Mouse (Mus musculus): ENCODE data around the gene Herc4. TPM values are rescaled to one million over a fixed set of nuclear protein-coding genes. Genes with fewer than 3 reads are reported as not detected.

The Herc4 gene
- polyA plus RNA-seq, 1 experiment from 2014 or later, result 19.2 TPM

DNA sequence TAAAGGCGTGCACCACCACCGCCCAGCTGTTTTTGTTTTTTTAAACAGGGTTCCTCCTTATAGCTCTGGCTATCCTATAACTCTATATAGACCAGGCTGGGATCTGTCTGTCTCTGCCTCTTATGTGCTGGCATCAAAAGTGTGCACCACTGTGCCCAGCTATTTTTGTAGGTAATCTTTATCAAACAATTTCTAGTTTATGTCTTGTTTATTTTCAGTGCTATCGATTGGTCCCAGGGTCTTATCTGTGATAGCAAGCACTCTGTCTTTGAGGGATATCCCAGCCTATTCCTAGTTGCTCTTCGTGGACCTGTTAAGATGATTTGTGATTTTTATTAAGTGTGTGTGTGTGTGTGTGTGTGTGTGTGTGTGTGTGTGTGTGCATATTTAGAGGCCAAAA is 38.8 kb downstream of the Herc4 start:
- 82% methylated on average over 4 of the region's 4 CpGs for WGBS

DNA sequence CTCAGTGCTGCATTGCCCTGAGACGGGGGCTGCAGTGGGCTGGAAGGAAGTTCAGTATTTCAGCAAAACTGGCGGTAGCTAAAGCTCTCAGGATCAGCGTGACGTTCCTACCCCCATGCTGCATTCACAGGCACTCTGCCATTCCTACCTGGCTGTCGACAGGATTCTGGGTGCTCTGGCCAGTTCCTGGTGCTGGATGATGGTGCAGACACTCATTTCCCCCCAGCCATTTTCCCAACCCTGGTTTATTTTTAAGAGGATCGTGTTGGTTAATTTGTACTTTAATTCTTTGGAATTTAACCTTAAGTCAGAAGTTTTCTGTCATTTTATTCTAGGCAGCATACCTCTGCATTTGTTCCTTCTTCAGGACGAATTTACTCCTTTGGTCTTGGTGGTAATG is 39.2 kb downstream of the Herc4 start:
- 87% methylated on average over 7 of the region's 7 CpGs for WGBS
- H3K9ac ChIP-seq (ENCODE audit: low read depth, low read length), result no peak overlapping the region
- H3K4me3 ChIP-seq (ENCODE audit: low read depth, low read length), result no peak overlapping the region
- no peak for TF ChIP-seq CTCF (IDR thresholded peaks at IDR 0.05; ENCODE audit: low read depth)
- H3K27me3 ChIP-seq (replicated peaks; ENCODE audit: control insufficient read depth, insufficient read depth, low read length), result no peaks in the 10 kb centered on the region
- H3K36me3 ChIP-seq (ENCODE audit: control insufficient read depth, insufficient read depth), result peaks cover 45% of the 10 kb centered on the region
- no peak overlapping the region for H3K4me2 ChIP-seq (replicated peaks; ENCODE audit: low read depth)
- no peak overlapping the region; the same call in 1 of the 2 replicates for H3K27ac ChIP-seq (ENCODE audit: low read depth, low read length)
- H3K4me1 ChIP-seq (replicated peaks; ENCODE audit: control insufficient read depth, insufficient read depth, low read length), result no peaks in the 10 kb centered on the region
- ATAC-seq, result no peak
- no peaks in the 10 kb centered on the region for H3K9me3 ChIP-seq (ENCODE audit: control insufficient read depth)

More for the DNA sequence above, 38.8 kb downstream of the Herc4 start:
- no peaks in the 10 kb centered on the region for H3K4me1 ChIP-seq (replicated peaks; ENCODE audit: control insufficient read depth, insufficient read depth, low read length)
- no peak overlapping the region for H3K27ac ChIP-seq (ENCODE audit: low read depth, low read length)
- no peaks in the 10 kb centered on the region for H3K27me3 ChIP-seq (replicated peaks; ENCODE audit: control insufficient read depth, insufficient read depth, low read length)
- H3K36me3 ChIP-seq (ENCODE audit: control insufficient read depth, insufficient read depth), result peaks cover 44% of the 10 kb centered on the region
- H3K9me3 ChIP-seq (ENCODE audit: control insufficient read depth), result no peaks in the 10 kb centered on the region
- no peak for ATAC-seq
- H3K4me2 ChIP-seq (replicated peaks; ENCODE audit: low read depth), result no peak overlapping the region
- no peak overlapping the region for H3K4me3 ChIP-seq (ENCODE audit: low read depth, low read length)
- no peak overlapping the region for H3K9ac ChIP-seq (ENCODE audit: low read depth, low read length)
- TF ChIP-seq CTCF (IDR thresholded peaks at IDR 0.05; ENCODE audit: low read depth), result no peak

DNA sequence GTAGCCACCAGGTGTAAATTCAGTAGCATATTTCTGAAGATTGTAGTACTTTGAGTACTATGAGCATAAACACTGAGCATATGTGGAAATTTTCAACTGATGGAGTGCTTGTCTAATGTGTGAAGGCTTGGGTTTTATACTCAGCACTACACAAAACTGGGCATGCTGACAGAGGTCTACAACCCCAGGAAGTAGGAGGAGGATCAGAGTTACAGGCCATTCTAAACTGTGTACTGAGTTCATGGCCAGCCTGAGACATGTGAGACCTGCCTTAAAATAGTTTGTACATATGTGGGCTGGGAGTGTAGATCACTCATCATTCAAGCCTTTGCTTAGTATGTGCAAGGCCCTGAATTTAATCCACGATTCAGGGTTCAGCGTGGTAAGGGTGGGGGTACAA is 58.7 kb downstream of the Herc4 start:
- no peaks in the 10 kb centered on the region for H3K27me3 ChIP-seq (replicated peaks; ENCODE audit: control insufficient read depth, insufficient read depth, low read length)
- H3K9ac ChIP-seq (ENCODE audit: low read depth, low read length), result no peak overlapping the region
- H3K4me3 ChIP-seq (ENCODE audit: low read depth, low read length), result no peak overlapping the region
- no peak for ATAC-seq
- H3K9me3 ChIP-seq (ENCODE audit: control insufficient read depth), result no peaks in the 10 kb centered on the region
- H3K36me3 ChIP-seq (ENCODE audit: control insufficient read depth, insufficient read depth), result peaks cover 48% of the 10 kb centered on the region
- H3K4me1 ChIP-seq (replicated peaks; ENCODE audit: control insufficient read depth, insufficient read depth, low read length), result no peaks in the 10 kb centered on the region
- no peak for TF ChIP-seq CTCF (IDR thresholded peaks at IDR 0.05; ENCODE audit: low read depth)
- WGBS, result 90% methylated on average over 2 of the region's 2 CpGs
- no peak overlapping the region for H3K27ac ChIP-seq (ENCODE audit: low read depth, low read length)
- no peak overlapping the region for H3K4me2 ChIP-seq (replicated peaks; ENCODE audit: low read depth)

DNA sequence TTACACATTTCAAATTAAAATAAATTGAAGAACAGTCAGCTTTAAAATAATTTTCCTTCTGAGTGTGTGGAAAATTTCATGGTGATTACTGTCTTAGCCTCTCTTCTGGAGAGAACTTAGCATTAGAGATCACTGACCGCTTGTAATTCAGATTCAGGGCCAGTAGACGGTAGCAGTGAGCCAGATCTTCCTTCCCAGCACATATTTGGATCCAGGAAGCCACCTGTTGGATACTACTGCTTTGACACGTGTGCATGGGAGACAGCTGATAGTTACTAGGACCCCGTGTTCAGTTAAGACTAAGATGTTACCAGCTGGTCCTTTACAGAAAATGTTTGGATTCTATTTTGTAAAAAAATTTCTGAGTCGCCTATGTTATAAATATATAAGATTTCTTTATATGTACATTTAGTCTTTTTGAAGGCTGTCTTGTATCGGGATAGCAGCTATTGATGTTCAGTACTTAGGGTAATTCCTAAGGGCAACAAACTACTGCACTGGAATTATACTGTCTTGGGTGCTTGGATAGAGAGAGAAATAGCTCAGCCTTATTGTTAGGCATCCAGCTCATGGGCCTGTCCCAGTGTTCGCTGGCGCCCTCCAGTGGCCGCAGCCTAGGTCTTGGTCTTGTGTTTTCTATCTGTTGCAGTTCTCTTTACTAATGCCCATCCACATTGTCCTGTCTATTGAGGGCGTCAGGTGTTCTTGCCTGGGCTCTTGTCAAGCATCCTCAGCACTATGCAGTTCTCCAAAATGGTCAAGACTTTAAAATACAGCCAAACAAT is 65.2 kb downstream of the Herc4 start:
- peak; percentile 78 for ATAC-seq
- Histone ChIP-seq H3K36me3 (ENCODE audit: control insufficient read depth, insufficient read depth) (peaks cover 62% of the 10 kb centered on the region), H3K4me3 (ENCODE audit: low read depth, low read length) (no peak overlapping the region), H3K9ac (ENCODE audit: low read depth, low read length) (no peak overlapping the region), H3K9me3 (ENCODE audit: control insufficient read depth) (no peaks in the 10 kb centered on the region), H3K4me1 (replicated peaks; ENCODE audit: control insufficient read depth, insufficient read depth, low read length) (no peaks in the 10 kb centered on the region), H3K27ac (ENCODE audit: low read depth, low read length) (no peak overlapping the region), H3K27me3 (replicated peaks; ENCODE audit: control insufficient read depth, insufficient read depth, low read length) (no peaks in the 10 kb centered on the region), H3K4me2 (replicated peaks; ENCODE audit: low read depth) (no peak overlapping the region)
- WGBS, result 42% methylated on average over 10 of the region's 10 CpGs
- TF ChIP-seq CTCF (IDR thresholded peaks at IDR 0.05; ENCODE audit: low read depth), result peak; percentile 88

DNA sequence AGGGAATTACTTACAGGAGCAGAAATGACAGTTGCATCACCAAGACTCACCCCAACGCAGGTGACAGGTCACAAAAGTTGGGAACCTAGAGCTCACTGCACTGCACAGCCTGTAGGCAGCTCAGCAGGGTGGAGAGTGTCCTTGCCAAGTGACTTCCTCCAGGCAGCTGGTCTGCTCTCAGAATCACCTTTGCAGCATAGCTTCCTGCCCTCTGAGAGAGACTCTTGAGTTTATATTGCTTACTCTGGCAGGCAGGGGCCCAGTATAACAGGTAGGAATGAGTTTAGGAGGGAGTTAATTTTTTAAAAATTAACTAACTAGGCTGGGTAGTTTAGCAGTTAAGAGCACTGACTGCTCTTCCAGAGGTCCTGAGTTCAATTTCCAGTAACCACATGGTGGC is 70.1 kb downstream of the Herc4 start:
- H3K36me3 ChIP-seq (ENCODE audit: control insufficient read depth, insufficient read depth), result peaks cover 48% of the 10 kb centered on the region
- no peak overlapping the region for H3K4me3 ChIP-seq (ENCODE audit: low read depth, low read length)
- H3K9ac ChIP-seq (ENCODE audit: low read depth, low read length), result no peak overlapping the region
- H3K27ac ChIP-seq (ENCODE audit: low read depth, low read length), result no peak overlapping the region
- TF ChIP-seq CTCF (IDR thresholded peaks at IDR 0.05; ENCODE audit: low read depth), result no peak
- no peaks in the 10 kb centered on the region for H3K9me3 ChIP-seq (ENCODE audit: control insufficient read depth)
- no peak for ATAC-seq
- no peak overlapping the region for H3K4me2 ChIP-seq (replicated peaks; ENCODE audit: low read depth)
- no peaks in the 10 kb centered on the region for H3K4me1 ChIP-seq (replicated peaks; ENCODE audit: control insufficient read depth, insufficient read depth, low read length)
- H3K27me3 ChIP-seq (replicated peaks; ENCODE audit: control insufficient read depth, insufficient read depth, low read length), result no peaks in the 10 kb centered on the region
- WGBS, result 79% methylated on average over 1 of the region's 1 CpGs

DNA sequence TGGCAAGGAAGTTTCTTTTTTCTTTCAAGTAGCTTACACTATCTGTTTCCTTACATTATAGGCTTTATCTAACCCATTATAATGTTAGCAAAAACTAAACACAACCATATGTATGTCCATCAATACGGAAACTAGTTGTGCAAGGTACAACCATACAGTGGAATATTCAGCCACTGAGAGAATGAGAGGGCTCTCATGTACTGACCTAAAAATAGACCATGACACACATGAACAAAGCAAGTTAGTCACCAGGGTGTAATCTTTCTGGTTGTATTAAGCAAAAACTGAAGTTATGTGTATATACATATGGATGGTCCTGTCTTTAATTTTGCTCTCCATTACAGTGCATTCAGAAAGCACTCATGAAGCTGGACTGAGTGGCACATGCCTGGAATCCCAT is 83.5 kb downstream of the Herc4 start:
- Histone ChIP-seq H3K4me1 (replicated peaks; ENCODE audit: control insufficient read depth, insufficient read depth, low read length) (no peaks in the 10 kb centered on the region), H3K9ac (ENCODE audit: low read depth, low read length) (no peak overlapping the region), H3K27me3 (replicated peaks; ENCODE audit: control insufficient read depth, insufficient read depth, low read length) (no peaks in the 10 kb centered on the region), H3K36me3 (ENCODE audit: control insufficient read depth, insufficient read depth) (peaks cover 70% of the 10 kb centered on the region), H3K4me2 (replicated peaks; ENCODE audit: low read depth) (no peak overlapping the region), H3K4me3 (ENCODE audit: low read depth, low read length) (no peak overlapping the region), H3K9me3 (ENCODE audit: control insufficient read depth) (no peaks in the 10 kb centered on the region), H3K27ac (ENCODE audit: low read depth, low read length) (no peak overlapping the region)
- TF ChIP-seq CTCF (IDR thresholded peaks at IDR 0.05; ENCODE audit: low read depth), result no peak
- ATAC-seq, result no peak
- WGBS, result 92% methylated on average over 1 of the region's 1 CpGs

Data from intestine, postnatal 0 days (tissue).